Mouse (Mus musculus) megakaryocyte, embryonic 14.5 days (primary cell): ENCODE measurements around the gene Gsdmc3.
"Not testable (repeated sequence)": the region's sequence is repeated elsewhere in the genome, so short reads cannot be mapped to it uniquely, and the experiment has no call there.

Experiments used
- FLI1 ChIP-seq: IDR thresholded peaks from 2 replicates; pipeline ENCODE4 v1.6.1; 2012; ENCODE audit warnings: low read length, inconsistent platforms, mixed read lengths
- GATA1 ChIP-seq: IDR thresholded peaks from 3 replicates; pipeline ENCODE4 v1.6.1; 2012; ENCODE audit warnings: mixed read lengths, low read length, inconsistent platforms, borderline replicate concordance

GRCm38 (mm10) chr15:63887949-63888348 lies 9.6 kb upstream of the Gsdmc3 start:
- TF ChIP-seq GATA1, FLI1: not testable (repeated sequence)
